Mouse (Mus musculus) olfactory bulb, adult 2 months (tissue): Measurements from ENCODE around the gene Fcgr2b.

Experiments used
- CTCF ChIP-seq: fragments of 200-500 bp; IDR thresholded peaks from 2 replicates; pipeline ENCODE4 v1.5.1; 2012; ENCODE audit warnings: low read depth, mild to moderate bottlenecking, low read length, moderate library complexity; ENCODE audit not compliant: insufficient read depth
- POLR2A ChIP-seq: fragments of 200-500 bp; IDR thresholded peaks from 2 replicates; pipeline ENCODE4 v1.6.1; 2012; ENCODE audit warnings: mild to moderate bottlenecking, low read depth, low read length, moderate library complexity; ENCODE audit not compliant: insufficient read depth

DNA sequence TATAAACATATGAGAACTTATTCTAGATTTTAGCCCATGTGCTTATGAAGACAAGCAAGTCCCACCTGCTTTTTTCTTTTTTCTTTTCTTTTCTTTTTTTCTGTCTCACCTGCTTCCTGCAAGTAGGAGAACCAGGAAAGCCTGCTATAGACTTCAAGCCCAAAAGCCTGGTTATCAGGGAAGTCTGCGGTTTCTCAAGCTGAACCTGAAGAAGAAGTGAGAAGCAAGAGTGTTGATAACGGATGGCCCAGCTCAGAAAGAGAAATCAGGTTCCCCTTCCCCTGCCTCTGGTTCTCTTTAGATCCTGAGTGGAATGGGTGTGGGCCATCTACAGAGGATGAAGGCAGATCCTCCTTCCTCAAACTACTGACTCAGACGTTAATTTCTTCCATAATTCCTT lies 44.3 kb downstream of the Fcgr2b start:
- TF ChIP-seq POLR2A (no peak), CTCF (no peak)
